Mouse (Mus musculus) olfactory bulb, adult 2 months (tissue): ENCODE measurements around the gene Fahd1.

ENCODE experiments used
- CTCF ChIP-seq: fragments of 200-500 bp; IDR thresholded peaks from 2 replicates; pipeline ENCODE4 v1.5.1; 2012; ENCODE audit warnings: low read depth, mild to moderate bottlenecking, low read length, moderate library complexity; ENCODE audit not compliant: insufficient read depth
- POLR2A ChIP-seq: fragments of 200-500 bp; IDR thresholded peaks from 2 replicates; pipeline ENCODE4 v1.6.1; 2012; ENCODE audit warnings: mild to moderate bottlenecking, low read depth, low read length, moderate library complexity; ENCODE audit not compliant: insufficient read depth

DNA sequence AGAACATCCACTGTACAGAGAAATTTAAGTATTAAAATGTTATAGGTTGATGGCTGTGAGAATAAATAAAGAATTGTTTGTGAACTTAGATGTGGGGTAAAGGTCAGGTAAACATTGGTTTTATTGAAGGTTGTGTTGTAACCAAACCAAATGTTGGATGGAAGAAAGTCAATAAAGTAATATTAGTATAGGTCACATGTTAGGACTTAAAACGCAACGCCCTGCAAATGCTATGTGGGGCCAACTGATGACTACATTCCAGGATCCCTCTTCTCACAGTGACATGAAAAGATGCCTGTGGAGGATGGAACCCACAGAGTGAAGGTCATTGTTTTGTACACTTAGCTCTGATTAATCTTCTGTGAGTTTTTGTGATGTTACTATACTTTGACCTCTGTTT, 30.7 kb downstream of the Fahd1 start:
- TF ChIP-seq CTCF (no peak), POLR2A (no peak)
